Mouse (Mus musculus) left cerebral cortex, postnatal 10 days (tissue): ENCODE results near the gene Lrtm2. TPM values are rescaled to one million over a fixed set of nuclear protein-coding genes. Genes with fewer than 3 reads are reported as not detected.

ENCODE experiments used
- DNase-seq, 2 experiments: peaks; one replicate each; pipeline ENCODE4 v3.0.0; 2021 to 2022; ENCODE audit warnings: low spot score in 2 of 2, mixed read lengths in 1 of 2; ENCODE audit errors: extremely low spot score in 1 of 2
- intact Hi-C: fragments of 180-260 bp; cut with DNase I; formaldehyde crosslinking; loops from one replicate; pipeline ENCODE4 v1.15.1; 2025
- total RNA-seq, 2 experiments: library from RNA; stranded (reverse); gene quantifications; 2 replicates each; pipeline ENCODE4 v1.2.3; 2021

The Lrtm2 gene
- total RNA-seq, 2 experiments from 2014 or later: 38.5 to 39.4 TPM

DNA sequence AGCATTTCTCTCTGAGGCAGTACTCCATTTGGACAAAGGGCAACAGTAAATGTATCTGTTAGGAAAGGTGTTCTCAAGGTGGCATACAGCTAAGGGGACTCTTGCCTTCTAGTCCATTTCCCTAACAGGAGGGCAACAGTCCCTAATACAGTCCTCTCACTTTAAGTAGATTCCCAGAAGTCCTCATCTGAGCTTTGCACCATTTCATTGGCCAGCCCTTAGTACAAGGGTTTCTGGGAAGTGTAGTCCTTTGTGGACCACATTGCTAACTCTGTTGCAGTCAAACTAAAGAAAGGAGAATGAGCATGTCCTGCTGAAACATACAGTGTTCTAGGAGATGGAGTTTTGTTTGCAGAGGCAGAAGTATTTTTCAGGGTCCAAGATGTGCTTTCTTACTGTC lies 10.8 kb upstream of the Lrtm2 start:
- intact Hi-C loops: loop anchor here (10.0 kb wide), 1 partner anchor 207 kb away; no protein-coding TSS in a partner anchor
- DNase-seq: no peak

DNA sequence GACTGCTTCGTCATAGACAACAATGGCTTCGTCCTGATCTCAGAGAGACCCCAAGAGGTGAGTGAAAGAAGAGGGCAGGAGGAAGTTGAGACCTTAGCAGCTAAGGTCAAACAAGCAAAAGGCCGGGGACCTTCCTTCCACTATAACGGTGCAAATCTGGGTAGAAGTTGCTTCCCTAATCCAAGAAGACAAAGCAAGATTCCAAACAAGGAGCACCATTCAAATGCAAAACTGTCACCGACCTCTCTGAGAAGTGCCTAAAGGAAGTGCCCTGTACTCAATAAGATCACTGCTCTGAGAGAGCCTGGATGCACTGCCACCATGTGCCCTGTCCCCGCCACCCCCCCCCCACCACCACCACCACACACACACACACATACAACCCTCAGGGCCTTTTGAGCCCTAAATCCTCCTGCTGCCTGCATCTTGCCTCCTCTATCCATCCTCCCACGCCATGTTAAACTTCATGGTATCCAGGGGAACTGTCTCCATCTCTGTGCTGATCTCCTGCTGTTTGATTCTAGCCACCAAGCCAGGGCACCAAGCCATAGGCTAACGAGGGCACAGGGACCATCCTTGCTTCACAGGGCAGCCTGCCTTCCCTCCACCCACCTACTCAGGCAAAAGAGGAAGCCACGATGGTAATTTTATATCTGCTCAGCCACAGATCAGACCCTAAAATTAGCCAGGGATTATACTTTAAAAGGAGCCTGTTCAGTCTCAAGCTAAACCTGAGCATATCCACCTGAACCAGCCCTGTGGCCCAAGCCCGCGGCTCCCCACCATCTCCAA lies 7.8 kb upstream of the Lrtm2 start:
- DNase-seq: no peak
- intact Hi-C loops: no loop called here

DNA sequence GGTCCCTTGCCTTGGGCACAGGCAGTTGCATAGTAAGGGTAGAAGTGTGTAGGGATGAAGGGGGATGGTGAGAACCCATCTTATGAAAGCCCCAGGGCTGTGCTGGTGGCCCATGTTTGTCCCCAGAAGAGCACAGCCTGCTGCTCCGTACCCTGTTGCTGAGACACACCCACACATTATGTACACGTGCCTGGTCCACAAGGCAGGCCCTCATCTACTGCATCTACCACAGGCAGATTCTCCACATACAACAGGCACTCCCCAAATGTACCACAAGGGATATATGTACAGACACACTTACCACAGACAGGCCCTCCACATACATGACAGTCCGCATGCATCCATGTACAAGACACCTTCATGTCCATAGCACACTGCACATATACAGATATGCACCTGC lies 6.7 kb upstream of the Lrtm2 start:
- DNase-seq: no peak
- intact Hi-C loops: no loop called here

DNA sequence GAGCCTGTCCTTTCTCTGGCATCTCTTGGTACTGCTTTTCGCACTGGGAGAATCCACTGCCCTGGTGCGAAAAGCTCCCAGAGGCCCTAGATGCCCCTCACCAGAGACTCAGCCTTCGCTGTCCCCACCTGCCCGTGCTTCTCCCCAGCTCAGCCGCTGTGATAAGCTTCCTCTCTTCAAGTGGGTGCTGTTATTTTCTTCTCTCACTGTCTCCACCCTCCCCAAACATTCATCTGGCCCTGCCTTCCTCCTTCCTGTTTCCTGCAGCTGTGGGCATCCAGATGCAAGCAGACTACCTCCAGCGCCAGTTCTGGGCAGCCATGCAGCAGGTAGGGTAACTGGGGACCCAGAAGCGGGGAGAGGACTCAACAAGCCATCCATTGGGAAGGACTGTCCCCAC lies 5.6 kb upstream of the Lrtm2 start:
- intact Hi-C loops: no loop called here
- no peak for DNase-seq

DNA sequence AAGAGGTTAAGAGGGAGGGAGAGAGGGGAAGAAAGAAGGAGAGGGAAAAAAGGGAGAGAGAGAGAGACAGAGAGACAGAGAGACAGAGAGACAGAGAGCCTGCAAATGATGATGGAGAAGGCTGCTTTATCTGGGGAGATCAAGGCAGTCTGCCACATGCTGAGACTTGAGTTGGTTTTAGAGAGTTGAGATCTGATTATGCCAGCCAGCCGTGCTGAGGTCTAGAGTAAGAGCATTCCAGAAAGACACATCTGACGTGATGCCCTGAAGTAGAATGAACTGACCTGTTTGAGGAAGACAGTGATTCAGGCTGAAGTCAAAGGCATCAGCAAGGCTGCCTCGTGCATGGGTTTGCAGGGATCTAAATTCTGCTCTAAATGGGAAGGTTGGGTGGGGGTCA lies 3.3 kb upstream of the Lrtm2 start:
- DNase-seq: no peak
- intact Hi-C loops: no loop called here

DNA sequence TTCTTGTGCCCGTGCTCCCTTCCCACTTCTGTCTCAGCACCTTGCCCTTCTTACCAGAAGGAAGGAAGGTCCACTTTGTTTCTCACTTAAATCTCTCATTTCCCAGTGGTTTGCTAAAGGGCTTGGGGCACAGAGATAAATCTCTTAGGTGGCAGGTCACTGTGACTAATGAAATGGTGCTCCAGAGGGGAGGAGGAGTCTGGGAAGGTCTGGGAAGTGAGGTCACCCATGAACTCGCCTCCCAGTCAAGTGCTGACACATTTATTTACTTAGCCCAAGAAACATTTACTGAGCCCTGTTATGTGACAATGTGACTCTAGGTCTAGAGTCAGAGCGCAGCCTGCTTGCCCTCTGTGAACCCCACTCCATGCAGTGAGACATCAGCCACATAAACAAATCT lies 2.6 kb upstream of the Lrtm2 start:
- DNase-seq: no peak
- intact Hi-C loops: no loop called here

DNA sequence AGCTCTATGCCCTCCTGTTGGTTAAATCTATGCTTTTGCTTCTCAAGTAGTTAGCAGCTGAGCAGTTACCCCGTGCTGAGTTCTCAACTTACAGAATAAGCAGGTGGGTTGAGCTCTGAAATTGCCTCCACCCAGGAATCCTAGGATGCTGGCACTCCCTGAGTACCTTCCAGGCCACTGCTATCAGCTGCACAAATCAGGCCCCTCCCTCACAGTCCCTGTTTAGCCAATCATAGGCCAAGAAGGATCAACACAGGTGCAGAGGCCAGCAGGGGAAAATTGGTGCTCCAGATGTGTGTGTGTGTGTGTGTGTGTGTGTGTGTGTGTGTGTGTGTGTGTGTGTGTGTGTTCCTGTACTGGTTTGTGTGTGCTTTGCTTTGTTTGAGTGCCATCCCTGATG lies 1.5 kb upstream of the Lrtm2 start:
- DNase-seq: peak in 1 of 2 experiments; percentile 15
- intact Hi-C loops: no loop called here

DNA sequence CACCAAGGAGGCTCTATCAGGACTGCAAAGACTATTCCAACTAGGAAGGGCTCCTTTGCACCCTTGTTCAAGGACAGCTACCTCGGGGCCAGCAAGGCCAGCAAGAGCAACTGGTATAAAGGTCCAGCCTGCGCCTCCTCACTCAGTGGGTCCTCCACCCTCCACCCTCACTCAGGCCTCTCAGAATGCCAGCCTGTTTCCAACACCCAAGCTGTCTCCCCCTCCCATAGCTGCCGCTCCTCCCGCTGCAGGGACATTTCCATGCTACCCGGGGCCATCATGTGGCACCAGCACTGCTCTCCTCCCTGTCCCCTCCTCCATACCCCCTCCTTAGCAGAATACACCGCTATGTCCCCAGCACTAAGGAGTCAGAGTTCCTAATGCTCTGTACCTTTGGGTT lies 630 bp downstream of the Lrtm2 start:
- intact Hi-C loops: no loop called here
- peak in 1 of 2 experiments; percentile 56 for DNase-seq

DNA sequence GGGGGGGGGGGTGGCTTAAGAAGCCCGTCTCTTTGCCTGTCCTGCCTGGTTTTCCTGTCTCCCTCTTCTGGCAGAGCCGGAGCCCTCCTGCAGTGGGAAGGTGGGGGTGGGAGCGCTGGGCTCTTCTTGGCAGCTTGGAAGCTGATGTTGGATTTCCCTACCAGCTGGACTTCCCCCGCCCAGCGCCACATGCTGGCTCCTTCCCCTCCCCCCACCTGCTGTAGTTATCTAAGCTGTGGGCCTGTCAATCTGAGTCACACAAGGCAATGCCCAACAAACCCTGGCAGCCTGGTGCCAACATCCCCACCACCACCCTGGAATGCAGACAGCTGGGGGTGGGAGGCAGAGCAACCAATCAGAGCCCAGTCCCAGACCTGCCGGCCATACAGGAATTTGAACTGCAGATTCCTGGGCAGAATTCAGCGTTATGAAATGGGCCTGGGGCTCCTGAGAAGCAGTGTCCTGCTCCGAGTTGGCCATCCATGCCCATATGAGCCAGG lies 1.3 kb downstream of the Lrtm2 start:
- intact Hi-C loops: no loop called here
- peak; percentile 90 to 91 for DNase-seq

DNA sequence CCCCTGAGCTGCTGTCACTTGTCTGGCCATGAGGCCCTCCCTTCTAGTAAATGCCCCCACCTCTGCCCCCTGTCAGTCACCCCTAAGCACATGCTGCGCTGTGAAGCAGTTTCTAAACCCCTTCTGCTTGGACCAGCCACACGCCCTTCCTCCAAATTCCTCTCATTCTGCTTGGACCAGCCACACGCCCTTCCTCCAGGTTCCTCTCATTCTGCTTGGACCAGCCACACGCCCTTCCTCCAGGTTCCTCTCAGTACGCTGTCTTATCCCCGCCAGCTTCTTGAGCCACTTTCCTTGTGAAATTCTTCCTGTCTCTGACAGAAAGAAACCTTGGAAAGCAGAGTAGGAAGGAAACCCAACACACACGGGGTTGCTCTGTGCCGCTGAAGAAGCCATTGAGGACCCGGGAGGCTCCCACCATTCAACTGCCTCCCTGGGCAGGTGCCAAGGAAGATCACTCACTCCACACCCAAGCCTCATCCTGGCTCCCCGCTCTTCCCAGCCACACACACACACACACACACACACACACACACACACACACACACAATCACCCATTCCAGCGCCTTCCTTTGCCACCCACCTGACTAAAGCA lies 1.9 kb downstream of the Lrtm2 start:
- intact Hi-C loops: no loop called here
- peak in 1 of 2 experiments; percentile 76 for DNase-seq

DNA sequence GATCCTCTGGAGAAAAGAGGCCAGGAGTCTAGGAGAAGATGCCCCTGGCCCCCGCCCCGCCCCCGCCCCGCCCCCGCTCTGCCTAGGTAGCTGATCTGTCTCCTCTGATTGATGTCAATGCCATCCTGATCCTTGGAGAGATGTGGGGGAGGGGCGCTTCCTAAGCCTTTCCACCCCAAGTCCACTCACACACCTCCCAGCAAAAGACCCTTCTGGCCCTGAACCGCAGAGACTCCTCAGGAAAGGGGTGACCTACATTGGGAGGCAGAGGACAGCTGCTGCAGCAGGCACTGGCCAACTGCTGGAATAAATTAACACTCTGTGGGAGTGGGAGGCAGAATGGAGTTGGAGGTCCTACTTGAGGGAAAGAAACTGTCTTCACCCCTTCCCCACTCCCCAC lies 4.0 kb downstream of the Lrtm2 start:
- peak in 1 of 2 experiments; percentile 28 for DNase-seq
- intact Hi-C loops: no loop called here

DNA sequence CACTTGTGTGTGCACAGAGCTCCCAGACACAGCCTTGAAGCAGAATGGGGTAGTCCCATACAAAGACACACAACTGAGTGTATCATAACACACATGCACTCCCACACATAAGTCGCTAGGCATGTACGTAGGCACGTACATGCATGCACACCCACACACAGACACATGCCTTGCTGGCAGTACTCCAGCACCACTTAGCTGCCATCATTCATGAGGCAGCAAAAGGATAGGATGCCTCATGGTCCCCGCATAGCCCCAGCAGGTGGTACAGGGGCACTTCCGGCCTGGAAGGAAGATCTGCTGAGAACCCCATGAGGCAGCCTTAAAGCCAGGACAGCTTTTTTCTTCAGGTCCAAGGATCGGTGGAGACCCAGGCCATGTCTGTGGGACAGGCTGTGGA lies 4.6 kb downstream of the Lrtm2 start:
- DNase-seq: peak in 1 of 2 experiments; percentile 53
- intact Hi-C loops: no loop called here

DNA sequence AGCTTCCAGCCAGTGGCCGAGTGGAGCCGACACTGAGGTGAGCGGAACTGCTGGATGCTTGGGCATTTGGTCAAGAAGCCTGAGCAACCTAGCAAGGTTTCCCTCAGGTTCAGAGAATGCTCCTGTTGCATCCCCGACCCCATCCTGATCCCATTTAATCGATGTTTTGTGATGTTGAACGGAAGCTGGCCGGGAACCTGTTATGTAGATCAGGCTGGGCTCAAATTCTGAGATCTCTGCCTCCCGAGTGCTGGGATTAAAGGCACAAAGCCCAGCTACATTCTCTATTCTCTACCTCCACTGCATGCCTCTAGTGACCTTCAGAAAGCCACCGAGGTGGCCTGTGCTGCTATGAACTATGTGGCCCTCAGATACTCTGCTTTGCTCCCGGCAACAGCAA lies 5.8 kb downstream of the Lrtm2 start:
- intact Hi-C loops: no loop called here
- no peak for DNase-seq

DNA sequence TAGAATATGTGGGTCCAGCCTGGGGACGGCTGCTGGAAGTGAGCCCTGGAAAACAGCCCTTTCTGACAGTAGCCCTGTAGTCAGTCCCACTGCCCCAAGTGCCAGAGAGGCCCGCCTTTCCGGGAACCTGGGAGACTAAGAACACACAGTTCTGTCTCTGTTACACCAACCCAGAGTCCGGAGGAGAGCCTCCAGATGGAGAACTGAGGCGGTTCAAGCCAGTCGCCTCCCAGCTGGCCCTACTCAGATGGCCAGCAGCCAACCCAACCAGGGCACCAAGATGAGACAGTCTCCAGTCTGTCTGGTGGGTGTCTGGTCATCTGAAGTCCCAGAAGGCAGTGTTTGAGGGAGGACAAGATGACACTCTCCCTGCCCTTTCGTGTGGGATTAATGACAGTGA lies 8.8 kb downstream of the Lrtm2 start:
- intact Hi-C loops: no loop called here
- peak; percentile 50 to 78 for DNase-seq

DNA sequence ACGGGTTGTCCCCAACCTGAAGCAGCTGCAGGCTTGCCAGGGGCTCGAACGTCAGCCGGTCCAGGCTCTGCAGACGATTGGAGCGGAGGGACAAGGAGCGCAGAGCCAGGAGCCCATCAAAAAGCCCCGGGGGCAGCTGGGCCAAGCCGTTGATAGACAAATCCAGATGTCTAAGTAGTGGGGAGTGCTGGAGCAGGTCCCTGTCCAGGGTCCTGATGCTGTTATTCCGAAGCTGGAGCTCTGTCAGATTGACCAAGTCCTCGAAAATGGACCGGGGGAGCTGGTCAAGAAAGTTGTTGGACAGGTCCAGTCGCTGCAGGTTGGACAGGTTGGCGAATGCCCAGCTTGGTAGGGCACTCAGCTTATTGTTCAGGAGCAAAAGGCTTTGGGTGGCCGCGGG lies 10.1 kb downstream of the Lrtm2 start:
- intact Hi-C loops: no loop called here
- peak in 1 of 2 experiments; percentile 52 for DNase-seq

DNA sequence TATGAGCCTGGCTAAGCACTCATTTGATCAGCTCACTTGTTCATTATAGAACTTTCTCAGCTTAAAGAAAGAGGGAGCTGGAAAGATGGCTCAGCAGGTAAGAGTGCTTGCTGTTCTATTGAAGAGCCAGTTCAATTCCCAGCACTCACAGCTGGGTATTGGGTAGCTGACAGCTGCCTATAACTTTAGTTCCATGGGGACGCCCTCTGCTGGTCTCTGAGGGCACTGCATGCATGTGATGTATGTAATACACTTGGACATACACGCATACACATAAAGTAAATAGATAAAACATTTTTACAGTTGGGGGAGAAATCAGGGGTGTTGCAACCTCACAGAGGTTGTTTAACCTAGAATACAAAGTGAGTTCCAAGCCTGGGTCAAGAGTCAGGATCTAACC lies 11.2 kb downstream of the Lrtm2 start:
- intact Hi-C loops: no loop called here
- DNase-seq: no peak

DNA sequence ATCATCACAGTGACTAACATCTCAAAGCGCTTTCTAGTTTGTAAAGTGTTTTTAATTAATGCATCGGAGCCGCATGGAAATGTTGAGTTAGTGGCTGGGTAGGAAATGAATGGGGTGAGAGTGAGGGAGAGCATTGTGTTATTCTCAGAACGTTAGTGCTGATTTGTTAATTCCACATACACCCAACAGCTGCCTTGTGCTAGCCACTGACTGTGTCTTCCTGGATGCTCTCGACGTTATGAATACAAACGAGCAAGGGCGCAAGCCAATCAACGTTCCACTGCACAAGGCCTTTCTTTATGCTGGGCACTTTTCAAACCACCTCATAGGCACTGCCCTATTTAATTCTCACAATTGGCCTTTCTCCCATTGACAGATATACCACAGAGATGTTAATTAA lies 11.8 kb downstream of the Lrtm2 start:
- DNase-seq: peak in 1 of 2 experiments; percentile 55
- intact Hi-C loops: no loop called here

DNA sequence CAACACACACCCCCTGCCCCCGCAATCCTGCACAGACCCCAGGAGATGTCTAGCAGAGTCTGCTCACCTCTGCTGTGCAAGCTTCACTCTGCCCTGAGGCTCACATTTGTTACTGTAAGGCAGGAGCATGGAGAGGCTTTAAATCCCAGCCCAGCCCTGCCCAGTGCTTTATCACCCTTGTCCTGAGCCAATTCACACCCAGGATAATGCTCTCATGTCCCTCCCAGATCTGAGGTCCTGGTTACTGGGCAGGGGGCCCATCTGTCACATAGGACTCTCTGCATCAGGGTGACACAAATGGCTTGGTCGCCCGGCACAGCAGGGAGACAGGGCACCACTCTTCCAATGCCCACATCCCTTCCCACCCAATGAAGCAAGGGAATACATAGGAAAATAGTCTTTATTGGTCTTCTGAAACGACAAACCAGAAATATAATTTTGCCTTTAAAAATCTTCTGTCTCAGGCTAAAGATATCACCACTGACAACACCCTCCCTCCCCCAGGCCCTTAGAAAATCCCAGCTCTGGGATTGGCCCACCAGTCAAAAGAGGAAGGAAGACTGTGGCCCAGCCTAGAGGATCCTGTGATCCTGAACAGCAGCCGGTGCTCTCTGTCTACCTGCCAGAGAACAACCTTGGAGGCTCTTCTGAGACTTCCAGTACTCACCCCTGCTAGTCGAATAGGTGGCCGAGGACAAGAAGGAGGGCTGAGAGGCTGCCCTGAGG lies 15.7 kb downstream of the Lrtm2 start:
- intact Hi-C loops: no loop called here
- peak in 1 of 2 experiments; percentile 56 for DNase-seq

DNA sequence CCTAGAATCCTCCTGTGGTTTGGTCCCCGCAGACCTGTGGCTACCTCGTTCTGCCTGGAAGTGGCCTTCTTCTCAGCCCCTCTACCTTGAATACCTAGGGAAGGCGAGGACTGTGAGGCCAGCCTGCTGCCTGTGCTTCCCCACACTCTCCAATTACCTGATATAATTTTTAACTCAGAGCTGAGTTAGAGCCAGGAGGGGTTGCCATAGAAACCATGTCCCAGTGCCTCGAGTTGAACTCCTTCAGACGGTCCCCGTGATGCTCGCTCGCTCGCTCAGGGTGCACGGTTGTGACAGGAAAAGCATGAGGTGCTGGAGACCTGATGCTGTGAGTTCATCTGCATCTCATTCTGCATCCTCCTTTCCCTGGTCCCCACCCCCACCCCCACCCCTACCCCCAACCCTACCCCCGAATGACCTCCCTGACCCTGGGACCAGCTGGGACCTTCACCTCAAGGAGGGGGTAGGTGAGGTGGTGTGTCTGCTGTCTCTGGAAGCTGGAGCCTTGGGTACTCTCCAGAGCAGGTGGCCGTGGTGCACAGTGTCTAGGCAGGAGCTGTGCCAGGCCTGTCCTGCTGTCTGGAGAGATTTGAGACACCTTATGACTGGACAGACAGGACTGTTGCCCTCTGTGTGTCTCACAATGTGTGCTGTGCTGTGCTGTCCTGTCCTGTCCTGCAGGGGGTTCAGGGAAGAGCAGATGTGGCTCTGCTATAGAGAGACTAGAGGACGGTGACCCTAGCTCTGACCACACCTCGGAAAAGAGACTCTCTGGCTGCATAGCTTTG lies 16.8 kb downstream of the Lrtm2 start:
- DNase-seq: peak; percentile 46 to 57
- intact Hi-C loops: no loop called here
